Comparison of ENCODE assay signal across 8 mouse cellular contexts in the genomic region with DNA sequence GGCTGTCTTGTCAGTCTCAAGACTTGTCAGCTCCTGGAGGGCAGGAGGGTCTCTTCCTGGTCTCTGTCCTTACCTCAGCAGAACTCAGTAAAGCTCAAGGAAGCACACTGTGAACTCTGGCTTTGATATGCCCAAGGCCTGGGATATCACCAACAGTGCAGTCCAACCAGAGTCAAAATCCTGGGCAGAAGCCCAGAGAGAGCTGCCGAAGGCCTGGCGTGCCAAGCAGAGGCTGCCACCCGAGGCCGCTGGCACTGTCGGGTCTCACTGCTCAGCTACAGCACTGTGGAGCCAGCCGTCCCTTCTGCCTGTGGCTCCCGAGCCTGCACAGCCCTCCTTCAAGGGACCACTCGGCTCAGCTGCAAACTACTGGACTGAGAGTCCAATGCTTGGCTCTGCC. TPM values are rescaled to one million over a fixed set of nuclear protein-coding genes. Genes with fewer than 3 reads are reported as not detected.
A peak's percentile ranks its signal among the peaks of the same experiment; 100 is the strongest.
DNase-seq lines count a peak whose midpoint lies in the region; ATAC-seq and TF ChIP-seq lines count a peak whose summit lies in the region.

No protein-coding gene starts in this region.

- H3K4me3 ChIP-seq in kidney, adult 2 months (ENCODE audit: insufficient read depth, low read depth, low read length) = no peak overlapping the region
- no peak overlapping the region for H3K4me3 ChIP-seq in thymus, adult 2 months (ENCODE audit: control insufficient read depth, insufficient read depth, low read length)

- H3K27ac ChIP-seq in kidney, adult 2 months (ENCODE audit: insufficient read depth, low read depth, low read length) = peak overlapping the region; percentile 67
- H3K27ac ChIP-seq in thymus, adult 2 months (ENCODE audit: control insufficient read depth, insufficient read depth, low read length) = no peak overlapping the region

- H3K36me3 ChIP-seq in kidney, adult 2 months (ENCODE audit: control insufficient read depth, insufficient read depth, low read length) = no peaks in the 10 kb centered on the region
- H3K36me3 ChIP-seq in thymus, adult 2 months (ENCODE audit: control insufficient read depth, insufficient read depth, low read length) = no peaks in the 10 kb centered on the region

- 67% methylated on average over 8 of the region's 8 CpGs for WGBS in kidney, adult 2 months
- WGBS in thymus, adult 2 months = 95% methylated on average over 8 of the region's 8 CpGs

- no peak for TF ChIP-seq POLR2A in kidney, adult 2 months (IDR thresholded peaks at IDR 0.05; ENCODE audit: low read depth, low read length)
- TF ChIP-seq POLR2A in thymus, adult 2 months (IDR thresholded peaks at IDR 0.05; ENCODE audit: control insufficient read depth, extremely low read depth, insufficient read depth, low read length, poor library complexity) = no peak

- no peak for ATAC-seq in inflammation-experienced regulatory T-cells, adult 6 months
- no peak for ATAC-seq in granulocyte monocyte progenitor cell, adult 5-6 weeks (replicated peaks; ENCODE audit: poor library complexity, severe bottlenecking)

- peak; percentile 43 for DNase-seq in kidney, adult 2 months
- no peak for DNase-seq in kidney, adult 18-20 months
- DNase-seq in thymus, postnatal 14 days = peak; percentile 15
- no peak for DNase-seq in thymus, adult 2 months
- peak; percentile 77 to 85 for DNase-seq in heart, adult 18-20 months
- DNase-seq in testis, postnatal 14 days (ENCODE audit: low spot score) = peak; percentile 72

- peaks cover 5% of the 10 kb centered on the region for H3K4me1 ChIP-seq in kidney, adult 2 months (ENCODE audit: control insufficient read depth, insufficient read depth, low read length)
- peaks cover 59% of the 10 kb centered on the region for H3K4me1 ChIP-seq in thymus, adult 2 months (replicated peaks; ENCODE audit: control insufficient read depth, insufficient read depth, low read length)

- TF ChIP-seq CTCF in kidney, adult 2 months (conservative IDR thresholded peaks at IDR 0.05; ENCODE audit: insufficient read depth, insufficient read length, low read depth, low read length) = no peak
- no peak for TF ChIP-seq CTCF in thymus, adult 2 months (IDR thresholded peaks at IDR 0.05; ENCODE audit: borderline replicate concordance, control insufficient read depth, extremely low read depth, insufficient read depth, low read length, poor library complexity)

- H3K27me3 ChIP-seq in kidney, adult 2 months (replicated peaks; ENCODE audit: control insufficient read depth, insufficient read depth, low read length) = no peaks in the 10 kb centered on the region
- no peaks in the 10 kb centered on the region for H3K27me3 ChIP-seq in thymus, adult 2 months (ENCODE audit: control insufficient read depth, insufficient read depth, low read length)

RNA-seq across cellular contexts. Expression of a gene that starts 38.3 kb away (rescaled TPM):
- polyA plus RNA-seq in kidney, adult 2 months (2012; rRNA removed) = 17.3 and 19.8 TPM in 2 replicates
- polyA plus RNA-seq in thymus, adult 2 months (2012; rRNA removed) = 279 and 356 TPM in 2 replicates
- 10 to 100 TPM; 36.8 to 38.9 TPM for total RNA-seq in heart, adult 18-20 months (2021)
- 10 to 100 TPM in 2 of 3 experiments, 1 to 10 TPM in 1; 5.5 to 15.7 (median 11.1) TPM for polyA plus RNA-seq in inflammation-experienced regulatory T-cells, adult 6 months (2017; shearing (Covaris generic))
- total RNA-seq in granulocyte monocyte progenitor cell, adult 5-6 weeks (2014; fragmentation: Nextera tagmentation) = 8.8 and 10.4 TPM in 2 replicates
- 3.1 and 4.1 TPM in 2 replicates for total RNA-seq in granulocyte monocyte progenitor cell, adult 5-6 weeks (2017)

Comparison
In these comparisons a context has a peak if more than half of its experiments do, and no peak if none do; other contexts are left out.
1. DNase-seq: peak in kidney, adult 2 months (single experiment), thymus, postnatal 14 days (single experiment), heart, adult 18-20 months (2 of 2) and testis, postnatal 14 days (single experiment); none in kidney, adult 18-20 months (single experiment) and thymus, adult 2 months (single experiment).
2. RNA of a gene that starts 38.3 kb away (polyA plus RNA-seq): 279 to 356 TPM in thymus, adult 2 months; 17.3 to 19.8 TPM in kidney, adult 2 months and 5.5 to 15.7 TPM in inflammation-experienced regulatory T-cells, adult 6 months; every median in the first group is over 10 times any median in the second.